8 mouse cellular contexts compared by ENCODE assay signal in the genomic region with DNA sequence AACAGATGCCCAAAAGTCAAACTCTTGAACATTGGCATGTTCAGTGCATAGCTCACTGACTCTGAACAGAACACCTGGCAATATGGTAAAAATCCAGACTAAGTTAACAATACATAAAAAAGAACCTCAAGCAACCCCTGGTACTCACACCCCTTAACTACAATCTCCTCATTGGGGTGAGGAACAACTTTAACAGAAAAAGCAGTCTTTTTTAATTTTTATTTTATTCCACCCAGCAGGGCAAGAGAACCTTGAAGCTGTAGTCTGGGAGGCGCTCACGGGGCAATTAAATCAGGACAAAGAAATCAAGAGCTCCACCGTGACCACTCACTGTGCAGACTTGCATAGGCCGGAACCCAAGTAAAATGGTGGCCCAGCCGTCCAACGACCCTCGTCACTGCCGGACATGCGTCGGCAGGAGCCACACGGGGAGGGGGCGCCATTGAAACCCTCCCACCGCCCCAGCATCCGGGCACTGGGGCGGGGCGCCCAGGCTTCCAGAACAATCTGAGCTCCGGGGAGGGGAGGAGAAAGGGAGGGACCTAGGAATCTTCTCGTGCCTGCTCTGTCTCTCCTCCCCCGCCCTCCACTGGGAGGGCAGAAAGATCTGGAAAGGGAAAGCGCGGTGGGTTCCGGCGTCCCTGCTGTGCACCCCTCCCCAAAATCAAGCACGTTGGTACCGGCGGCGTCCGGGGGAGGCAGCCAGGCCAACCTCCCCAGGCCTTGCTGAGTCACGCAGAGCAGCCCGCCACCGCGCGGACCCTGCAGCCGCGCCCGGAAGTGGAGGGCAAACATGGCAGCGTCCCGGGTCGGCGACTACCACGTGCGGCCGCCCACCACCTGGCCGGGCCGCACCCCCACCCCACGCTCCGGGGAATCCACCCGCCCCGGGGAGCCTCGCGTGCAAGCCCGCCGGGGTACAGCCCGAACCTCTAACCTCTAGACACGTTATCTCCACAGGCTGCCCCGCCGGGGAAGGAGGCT. TPM values are rescaled to one million over a fixed set of nuclear protein-coding genes. Genes with fewer than 3 reads are reported as not detected.
DNase-seq lines count a peak whose midpoint lies in the region; ATAC-seq lines count a peak whose summit lies in the region.

No protein-coding gene starts in this region.

- under 1% methylated on average over 57 of the region's 57 CpGs for WGBS in intestine, embryonic 16.5 days
- WGBS in limb, embryonic 10.5 days, result under 1% methylated on average over 56 of the region's 57 CpGs
- WGBS in midbrain, embryonic 10.5 days, result under 1% methylated on average over 57 of the region's 57 CpGs

- H3K4me3 ChIP-seq in intestine, embryonic 16.5 days (ENCODE audit: low read length), result peak overlapping the region; percentile 100
- H3K4me3 ChIP-seq in limb, embryonic 10.5 days, result peak overlapping the region; percentile 77
- peak overlapping the region; percentile 92 for H3K4me3 ChIP-seq in midbrain, embryonic 10.5 days

- H3K36me3 ChIP-seq in intestine, embryonic 16.5 days (ENCODE audit: control insufficient read depth, insufficient read depth, low read length), result peaks cover 21% of the 10 kb centered on the region
- peaks cover 52% of the 10 kb centered on the region for H3K36me3 ChIP-seq in limb, embryonic 10.5 days
- H3K36me3 ChIP-seq in midbrain, embryonic 10.5 days, result peaks cover 50% of the 10 kb centered on the region

- peak; percentile 38 for ATAC-seq in granulocyte monocyte progenitor cell, adult 5-6 weeks (replicated peaks; ENCODE audit: poor library complexity, severe bottlenecking)
- peak; percentile 60 for ATAC-seq in intestine, embryonic 16.5 days

- peak overlapping the region; percentile 84 for H3K4me2 ChIP-seq in intestine, embryonic 16.5 days (ENCODE audit: low read depth, low read length)

- no peaks in the 10 kb centered on the region for H3K9me3 ChIP-seq in intestine, embryonic 16.5 days (ENCODE audit: control insufficient read depth, low read length)
- no peaks in the 10 kb centered on the region for H3K9me3 ChIP-seq in limb, embryonic 10.5 days (replicated peaks)
- H3K9me3 ChIP-seq in midbrain, embryonic 10.5 days (replicated peaks), result no peaks in the 10 kb centered on the region

- peaks cover 28% of the 10 kb centered on the region for H3K4me1 ChIP-seq in intestine, embryonic 16.5 days (ENCODE audit: control insufficient read depth, insufficient read depth, low read length)
- peaks cover 31% of the 10 kb centered on the region for H3K4me1 ChIP-seq in limb, embryonic 10.5 days
- peaks cover 59% of the 10 kb centered on the region for H3K4me1 ChIP-seq in midbrain, embryonic 10.5 days

- H3K9ac ChIP-seq in intestine, embryonic 16.5 days (ENCODE audit: low read depth, low read length), result peak overlapping the region; percentile 100

- DNase-seq in layer of hippocampus, adult 11-12 months (ENCODE audit: low spot score), result peak; percentile 74
- no peak for DNase-seq in layer of hippocampus, adult 9-10 months (ENCODE audit: low spot score)
- DNase-seq in embryo, embryonic 9.5 days (ENCODE audit: extremely low spot score), result peak; percentile 89
- DNase-seq in limb, embryonic 10.5 days (ENCODE audit: low spot score), result peak; percentile 92
- peak; percentile 87 for DNase-seq in midbrain, embryonic 10.5 days (ENCODE audit: low spot score)
- DNase-seq in spleen, adult 12 weeks (ENCODE audit: low spot score), result peak; percentile 73

- H3K27me3 ChIP-seq in intestine, embryonic 16.5 days (replicated peaks; ENCODE audit: control insufficient read depth, insufficient read depth, low read length), result no peaks in the 10 kb centered on the region
- H3K27me3 ChIP-seq in limb, embryonic 10.5 days (ENCODE audit: low read depth, poor library complexity, severe bottlenecking), result no peaks in the 10 kb centered on the region
- no peaks in the 10 kb centered on the region for H3K27me3 ChIP-seq in midbrain, embryonic 10.5 days (ENCODE audit: low read depth, poor library complexity, severe bottlenecking)

- peak overlapping the region; percentile 98 for H3K27ac ChIP-seq in intestine, embryonic 16.5 days (ENCODE audit: low read length)
- peak overlapping the region; percentile 97 for H3K27ac ChIP-seq in limb, embryonic 10.5 days
- H3K27ac ChIP-seq in midbrain, embryonic 10.5 days (replicated peaks), result peak overlapping the region; percentile 98

RNA-seq across cellular contexts. Expression of a gene that starts 0.7 kb away (rescaled TPM):
- 1,977 and 2,073 TPM in 2 replicates for total RNA-seq in granulocyte monocyte progenitor cell, adult 5-6 weeks (2014; fragmentation: Nextera tagmentation)
- 2,383 and 2,522 TPM in 2 replicates for total RNA-seq in granulocyte monocyte progenitor cell, adult 5-6 weeks (2017)
- 1,309 and 1,475 TPM in 2 replicates for polyA plus RNA-seq in intestine, embryonic 16.5 days (2015; fragmentation: Nextera tagmentation; extraction: Ambion mirVana)
- 2,007 and 2,405 TPM in 2 replicates for polyA plus RNA-seq in limb, embryonic 10.5 days (2016; fragmentation: Nextera tagmentation; extraction: Ambion mirVana)
- 1,780 and 2,044 TPM in 2 replicates for polyA plus RNA-seq in midbrain, embryonic 10.5 days (2016; fragmentation: Nextera tagmentation; extraction: Ambion mirVana)

RNA-seq across cellular contexts. Expression of a gene that starts 8.7 kb away (rescaled TPM):
- 88.5 and 124 TPM in 2 replicates for total RNA-seq in granulocyte monocyte progenitor cell, adult 5-6 weeks (2014; fragmentation: Nextera tagmentation)
- total RNA-seq in granulocyte monocyte progenitor cell, adult 5-6 weeks (2017), result 39.3 and 77.1 TPM in 2 replicates
- polyA plus RNA-seq in intestine, embryonic 16.5 days (2015; fragmentation: Nextera tagmentation; extraction: Ambion mirVana), result 132 and 136 TPM in 2 replicates
- polyA plus RNA-seq in limb, embryonic 10.5 days (2016; fragmentation: Nextera tagmentation; extraction: Ambion mirVana), result 102 and 105 TPM in 2 replicates
- 122 and 124 TPM in 2 replicates for polyA plus RNA-seq in midbrain, embryonic 10.5 days (2016; fragmentation: Nextera tagmentation; extraction: Ambion mirVana)

RNA-seq across cellular contexts. Expression of a gene that starts 16.9 kb away (rescaled TPM):
- 4.6 and 7.8 TPM in 2 replicates for total RNA-seq in granulocyte monocyte progenitor cell, adult 5-6 weeks (2014; fragmentation: Nextera tagmentation)
- 4.9 and 6.0 TPM in 2 replicates for total RNA-seq in granulocyte monocyte progenitor cell, adult 5-6 weeks (2017)
- 5.0 and 5.5 TPM in 2 replicates for polyA plus RNA-seq in intestine, embryonic 16.5 days (2015; fragmentation: Nextera tagmentation; extraction: Ambion mirVana)
- 5.1 and 5.2 TPM in 2 replicates for polyA plus RNA-seq in limb, embryonic 10.5 days (2016; fragmentation: Nextera tagmentation; extraction: Ambion mirVana)
- polyA plus RNA-seq in midbrain, embryonic 10.5 days (2016; fragmentation: Nextera tagmentation; extraction: Ambion mirVana), result 8.6 and 9.2 TPM in 2 replicates

RNA-seq across cellular contexts. Expression of a gene that starts 22.9 kb away (rescaled TPM):
- total RNA-seq in granulocyte monocyte progenitor cell, adult 5-6 weeks (2014; fragmentation: Nextera tagmentation), result not detected in 2 replicates
- total RNA-seq in granulocyte monocyte progenitor cell, adult 5-6 weeks (2017), result not detected in 2 replicates
- polyA plus RNA-seq in intestine, embryonic 16.5 days (2015; fragmentation: Nextera tagmentation; extraction: Ambion mirVana), result 2.2 and 2.5 TPM in 2 replicates
- 4.1 and 6.8 TPM in 2 replicates for polyA plus RNA-seq in limb, embryonic 10.5 days (2016; fragmentation: Nextera tagmentation; extraction: Ambion mirVana)
- polyA plus RNA-seq in midbrain, embryonic 10.5 days (2016; fragmentation: Nextera tagmentation; extraction: Ambion mirVana), result 7.0 and 10.2 TPM in 2 replicates

RNA-seq across cellular contexts. Expression of a gene that starts 27.0 kb away (rescaled TPM):
- total RNA-seq in granulocyte monocyte progenitor cell, adult 5-6 weeks (2014; fragmentation: Nextera tagmentation), result 60.7 and 107 TPM in 2 replicates
- total RNA-seq in granulocyte monocyte progenitor cell, adult 5-6 weeks (2017), result 53.2 and 74.0 TPM in 2 replicates
- polyA plus RNA-seq in intestine, embryonic 16.5 days (2015; fragmentation: Nextera tagmentation; extraction: Ambion mirVana), result 73.4 and 83.1 TPM in 2 replicates
- polyA plus RNA-seq in limb, embryonic 10.5 days (2016; fragmentation: Nextera tagmentation; extraction: Ambion mirVana), result 40.3 and 41.6 TPM in 2 replicates
- polyA plus RNA-seq in midbrain, embryonic 10.5 days (2016; fragmentation: Nextera tagmentation; extraction: Ambion mirVana), result 62.9 and 70.6 TPM in 2 replicates
